ENCODE assay signal across 13 mouse cellular contexts in genomic region chr4:127358018-127358417, GRCm38 (mm10). TPM values are rescaled to one million over a fixed set of nuclear protein-coding genes. Genes with fewer than 3 reads are reported as not detected.
DNase-seq lines count a peak whose midpoint lies in the region; ATAC-seq and TF ChIP-seq lines count a peak whose summit lies in the region.
"Had no signal": no experiment of that assay in that cellular context is flagged by ENCODE, and none has a peak within 500 bp of the region (broad histone marks: within the 10 kb centered on the region; RNA-seq: fewer than 3 reads in every experiment).

Gene Gjb5 (minus strand): TSS chr4:127358181.

- H3K36me3 ChIP-seq in kidney, adult 2 months (ENCODE audit: control insufficient read depth, insufficient read depth, low read length), result no peaks in the 10 kb centered on the region
- H3K36me3 ChIP-seq in embryonic facial prominence, embryonic 15.5 days, result no peaks in the 10 kb centered on the region
- no peaks in the 10 kb centered on the region for H3K36me3 ChIP-seq in stomach, embryonic 14.5 days (ENCODE audit: control insufficient read depth, insufficient read depth, low read length)
- H3K36me3 ChIP-seq: G1E had no signal

- H3K27me3 ChIP-seq in kidney, adult 2 months (replicated peaks; ENCODE audit: control insufficient read depth, insufficient read depth, low read length), result no peaks in the 10 kb centered on the region
- no peaks in the 10 kb centered on the region; the same call in 1 of the 2 replicates for H3K27me3 ChIP-seq in embryonic facial prominence, embryonic 15.5 days
- H3K27me3 ChIP-seq in stomach, embryonic 14.5 days (ENCODE audit: control insufficient read depth, insufficient read depth, low read length), result no peaks in the 10 kb centered on the region

- no peaks in the 10 kb centered on the region for H3K9me3 ChIP-seq in embryonic facial prominence, embryonic 15.5 days (replicated peaks)
- H3K9me3 ChIP-seq in stomach, embryonic 14.5 days (ENCODE audit: control insufficient read depth, low read depth, low read length), result no peaks in the 10 kb centered on the region

- TF ChIP-seq CTCF in kidney, adult 2 months (conservative IDR thresholded peaks at IDR 0.05; ENCODE audit: insufficient read depth, insufficient read length, low read depth, low read length), result no peak

- WGBS in kidney, adult 2 months, result 26% methylated on average over 5 of the region's 5 CpGs
- whole genome bisulfite sequencing in embryonic facial prominence, embryonic 15.5 days, result 18% methylated on average over 5 of the region's 5 CpGs
- 13% methylated on average over 5 of the region's 5 CpGs for WGBS in stomach, embryonic 14.5 days

- ATAC-seq in embryonic facial prominence, embryonic 15.5 days (ENCODE audit: insufficient number of reproducible peaks, low FRiP score, low TSS enrichment, low read depth), result no peak
- ATAC-seq in stomach, embryonic 14.5 days (ENCODE audit: insufficient number of reproducible peaks, insufficient read depth, low FRiP score, low read depth), result no peak
- ATAC-seq in erythroid progenitor cell, adult 5-6 weeks (replicated peaks; ENCODE audit: low FRiP score, poor library complexity, severe bottlenecking), result no peak
- ATAC-seq: forebrain, embryonic 16.5 days; liver, postnatal 0 days had no signal

- H3K4me1 ChIP-seq in kidney, adult 2 months (ENCODE audit: control insufficient read depth, insufficient read depth, low read length), result no peaks in the 10 kb centered on the region
- H3K4me1 ChIP-seq in embryonic facial prominence, embryonic 15.5 days, result peaks cover 12% of the 10 kb centered on the region
- H3K4me1 ChIP-seq in stomach, embryonic 14.5 days (ENCODE audit: control insufficient read depth, insufficient read depth, low read length), result peaks cover 7% of the 10 kb centered on the region; the same call in 1 of the 2 replicates

- H3K4me3 ChIP-seq in kidney, adult 2 months (ENCODE audit: insufficient read depth, low read depth, low read length), result no peak within 1 kb of the TSS
- no peak within 1 kb of the TSS for H3K4me3 ChIP-seq in embryonic facial prominence, embryonic 15.5 days (replicated peaks)
- H3K4me3 ChIP-seq in stomach, embryonic 14.5 days (ENCODE audit: low read depth, low read length), result no peak within 1 kb of the TSS
- H3K4me3 ChIP-seq: myocyte had no signal

- no peak within 1 kb of the TSS for H3K27ac ChIP-seq in kidney, adult 2 months (ENCODE audit: insufficient read depth, low read depth, low read length)
- no peak within 1 kb of the TSS for H3K27ac ChIP-seq in embryonic facial prominence, embryonic 15.5 days (replicated peaks)
- H3K27ac ChIP-seq in stomach, embryonic 14.5 days (ENCODE audit: low read length), result no peak within 1 kb of the TSS

- H3K4me2 ChIP-seq in embryonic facial prominence, embryonic 15.5 days (replicated peaks), result 0 out of 2 replicates have a peak within 1 kb of the TSS, but pooled peaks have one; percentile 2
- H3K4me2 ChIP-seq in stomach, embryonic 14.5 days (replicated peaks; ENCODE audit: low read depth, low read length), result peak within 1 kb of the TSS; percentile 15

- TF ChIP-seq POLR2A in kidney, adult 2 months (IDR thresholded peaks at IDR 0.05; ENCODE audit: low read depth, low read length), result no peak

- H3K9ac ChIP-seq in embryonic facial prominence, embryonic 15.5 days, result no peak within 1 kb of the TSS
- no peak within 1 kb of the TSS for H3K9ac ChIP-seq in stomach, embryonic 14.5 days (replicated peaks; ENCODE audit: low read depth, low read length)
- H3K9ac ChIP-seq: liver, postnatal 0 days had no signal

- peak; percentile 5 for DNase-seq in kidney, postnatal 14 days
- DNase-seq in kidney, adult 2 months, result no peak
- peak; percentile 57 for DNase-seq in embryo, embryonic 10 days (ENCODE audit: low spot score)
- no peak for DNase-seq in layer of hippocampus, postnatal 14 days (ENCODE audit: low spot score in 2 of 2)
- DNase-seq: liver, postnatal 0 days; thymus, postnatal 14 days had no signal

RNA-seq across cellular contexts. Expression of gene Gjb5, which starts in this region (rescaled TPM):
- 0.67 and 0.75 TPM in 2 replicates for polyA plus RNA-seq in kidney, adult 2 months (2012; rRNA removed)
- polyA plus RNA-seq in embryonic facial prominence, embryonic 15.5 days (2015; fragmentation: Nextera tagmentation; extraction: Ambion mirVana), result 2.3 and 3.4 TPM in 2 replicates
- 0.38 and 1.0 TPM in 2 replicates for polyA plus RNA-seq in stomach, embryonic 14.5 days (2014; fragmentation: Nextera tagmentation; extraction: Ambion mirVana)
- total RNA-seq in layer of hippocampus, postnatal 14 days (2021), result not detected
- total RNA-seq in erythroid progenitor cell, adult 5-6 weeks (2015; ENCODE audit: low replicate concordance), result not detected in 2 replicates
- not detected in 2 replicates for total RNA-seq in erythroid progenitor cell, adult 5-6 weeks (2017; ENCODE audit: low replicate concordance)
- total RNA-seq: common myeloid progenitor, adult 5-6 weeks had no signal
- polyA plus RNA-seq: G1E had no signal

Comparison
In these comparisons a context has a peak if more than half of its experiments do, and no peak if none do; other contexts are left out.
1. DNase-seq: peak in kidney, postnatal 14 days (single experiment) and embryo, embryonic 10 days (single experiment); none in kidney, adult 2 months (single experiment) and layer of hippocampus, postnatal 14 days (0 of 2).